Mouse (Mus musculus): ENCODE measurements around the gene Tspan4. TPM values are rescaled to one million over a fixed set of nuclear protein-coding genes. Genes with fewer than 3 reads are reported as not detected.

Tspan4 gene
- polyA plus RNA-seq, 1 experiment from 2014 or later: 86.2 TPM

- H3K27ac ChIP-seq (replicated peaks; ENCODE audit: low read depth, low read length): no peak overlapping the region
- H3K27me3 ChIP-seq (replicated peaks; ENCODE audit: control insufficient read depth, insufficient read depth, low read length): peaks cover 69% of the 10 kb centered on the region
- H3K36me3 ChIP-seq (ENCODE audit: control insufficient read depth, insufficient read depth, low read length): no peaks in the 10 kb centered on the region
- WGBS: 4% methylated on average over 27 of the region's 59 CpGs
- DNase-seq (ENCODE audit: low spot score): no peak
- H3K9ac ChIP-seq (ENCODE audit: low read depth, low read length): peak overlapping the region; percentile 54
- peaks cover 26% of the 10 kb centered on the region for H3K4me1 ChIP-seq (ENCODE audit: control insufficient read depth, insufficient read depth, low read length)
- no peaks in the 10 kb centered on the region for H3K9me3 ChIP-seq (ENCODE audit: control insufficient read depth, low read length)
- H3K4me3 ChIP-seq (ENCODE audit: low read depth, low read length): peak overlapping the region; percentile 38
- ATAC-seq (ENCODE audit: low read depth): no peak
- peak overlapping the region; percentile 70 for H3K4me2 ChIP-seq (ENCODE audit: low read depth, low read length)
Measured at GRCm38 (mm10) chr7:141461521-141462332, 13.3 kb upstream of the Tspan4 start.

- H3K4me2 ChIP-seq (ENCODE audit: low read depth, low read length): peak overlapping the region; percentile 70
- peak overlapping the region; percentile 38 for H3K4me3 ChIP-seq (ENCODE audit: low read depth, low read length)
- 4% methylated on average over 5 of the region's 5 CpGs for WGBS
- peaks cover 69% of the 10 kb centered on the region for H3K27me3 ChIP-seq (replicated peaks; ENCODE audit: control insufficient read depth, insufficient read depth, low read length)
- no peak overlapping the region for H3K27ac ChIP-seq (replicated peaks; ENCODE audit: low read depth, low read length)
- no peaks in the 10 kb centered on the region for H3K36me3 ChIP-seq (ENCODE audit: control insufficient read depth, insufficient read depth, low read length)
- DNase-seq (ENCODE audit: low spot score): no peak
- H3K4me1 ChIP-seq (ENCODE audit: control insufficient read depth, insufficient read depth, low read length): peaks cover 31% of the 10 kb centered on the region
- no peaks in the 10 kb centered on the region for H3K9me3 ChIP-seq (ENCODE audit: control insufficient read depth, low read length)
- ATAC-seq (ENCODE audit: low read depth): no peak
- peak overlapping the region; percentile 54; the same call in 1 of the 2 replicates for H3K9ac ChIP-seq (ENCODE audit: low read depth, low read length)
Measured at GRCm38 (mm10) chr7:141462333-141462821, 12.7 kb upstream of the Tspan4 start.

- peaks cover 69% of the 10 kb centered on the region for H3K27me3 ChIP-seq (replicated peaks; ENCODE audit: control insufficient read depth, insufficient read depth, low read length)
- peak overlapping the region; percentile 27; the same call in 1 of the 2 replicates for H3K9ac ChIP-seq (ENCODE audit: low read depth, low read length)
- ATAC-seq (ENCODE audit: low read depth) (no peak), DNase-seq (ENCODE audit: low spot score) (no peak)
- H3K27ac ChIP-seq (replicated peaks; ENCODE audit: low read depth, low read length): no peak overlapping the region
- H3K36me3 ChIP-seq (ENCODE audit: control insufficient read depth, insufficient read depth, low read length): no peaks in the 10 kb centered on the region
- no peaks in the 10 kb centered on the region for H3K9me3 ChIP-seq (ENCODE audit: control insufficient read depth, low read length)
- H3K4me3 ChIP-seq (ENCODE audit: low read depth, low read length): peak overlapping the region; percentile 25
- peaks cover 40% of the 10 kb centered on the region for H3K4me1 ChIP-seq (ENCODE audit: control insufficient read depth, insufficient read depth, low read length)
- 26% methylated on average over 12 of the region's 12 CpGs for WGBS
- H3K4me2 ChIP-seq (ENCODE audit: low read depth, low read length): peak overlapping the region; percentile 51
Measured at GRCm38 (mm10) chr7:141463824-141464602, 11.0 kb upstream of the Tspan4 start.

- H3K36me3 ChIP-seq (ENCODE audit: control insufficient read depth, insufficient read depth, low read length): 0 out of 2 replicates have a peak, but pooled peaks cover 5% of the 10 kb centered on the region
- no peaks in the 10 kb centered on the region for H3K9me3 ChIP-seq (ENCODE audit: control insufficient read depth, low read length)
- peak overlapping the region; percentile 51 for H3K4me2 ChIP-seq (ENCODE audit: low read depth, low read length)
- peak overlapping the region; percentile 25 for H3K4me3 ChIP-seq (ENCODE audit: low read depth, low read length)
- peaks cover 47% of the 10 kb centered on the region for H3K4me1 ChIP-seq (ENCODE audit: control insufficient read depth, insufficient read depth, low read length)
- H3K27ac ChIP-seq (replicated peaks; ENCODE audit: low read depth, low read length): no peak overlapping the region
- WGBS: 8% methylated on average over 32 of the region's 38 CpGs
- ATAC-seq (ENCODE audit: low read depth): no peak
- H3K9ac ChIP-seq (ENCODE audit: low read depth, low read length): peak overlapping the region; percentile 27; the same call in 1 of the 2 replicates
- peaks cover 63% of the 10 kb centered on the region for H3K27me3 ChIP-seq (replicated peaks; ENCODE audit: control insufficient read depth, insufficient read depth, low read length)
- DNase-seq (ENCODE audit: low spot score): no peak
Measured at GRCm38 (mm10) chr7:141464603-141465201, 10.3 kb upstream of the Tspan4 start.

- no peak for ATAC-seq (ENCODE audit: low read depth)
- peaks cover 47% of the 10 kb centered on the region for H3K4me1 ChIP-seq (ENCODE audit: control insufficient read depth, insufficient read depth, low read length)
- H3K9me3 ChIP-seq (ENCODE audit: control insufficient read depth, low read length): no peaks in the 10 kb centered on the region
- H3K9ac ChIP-seq (ENCODE audit: low read depth, low read length): 0 out of 2 replicates have a peak overlapping the region, but pooled peaks have one; percentile 27
- H3K4me3 ChIP-seq (ENCODE audit: low read depth, low read length): peak overlapping the region; percentile 25; the same call in 1 of the 2 replicates
- H3K36me3 ChIP-seq (ENCODE audit: control insufficient read depth, insufficient read depth, low read length): peaks cover 12% of the 10 kb centered on the region
- DNase-seq (ENCODE audit: low spot score): no peak
- H3K27me3 ChIP-seq (replicated peaks; ENCODE audit: control insufficient read depth, insufficient read depth, low read length): peaks cover 56% of the 10 kb centered on the region
- H3K27ac ChIP-seq (replicated peaks; ENCODE audit: low read depth, low read length): no peak overlapping the region
- H3K4me2 ChIP-seq (ENCODE audit: low read depth, low read length): peak overlapping the region; percentile 51
- WGBS: 39% methylated on average over 7 of the region's 10 CpGs
Measured at GRCm38 (mm10) chr7:141465388-141466044, 9.5 kb upstream of the Tspan4 start.

- Histone ChIP-seq H3K4me1 (ENCODE audit: control insufficient read depth, insufficient read depth, low read length) (peaks cover 47% of the 10 kb centered on the region), H3K27me3 (replicated peaks; ENCODE audit: control insufficient read depth, insufficient read depth, low read length) (peaks cover 51% of the 10 kb centered on the region), H3K4me2 (ENCODE audit: low read depth, low read length) (peak overlapping the region; percentile 51; the same call in 1 of the 2 replicates), H3K4me3 (ENCODE audit: low read depth, low read length) (no peak overlapping the region), H3K9me3 (ENCODE audit: control insufficient read depth, low read length) (no peaks in the 10 kb centered on the region), H3K27ac (replicated peaks; ENCODE audit: low read depth, low read length) (no peak overlapping the region), H3K9ac (ENCODE audit: low read depth, low read length) (no peak overlapping the region), H3K36me3 (ENCODE audit: control insufficient read depth, insufficient read depth, low read length) (peaks cover 17% of the 10 kb centered on the region)
- DNase-seq (ENCODE audit: low spot score) (no peak), ATAC-seq (ENCODE audit: low read depth) (no peak)
- 77% methylated on average over 7 of the region's 7 CpGs for WGBS
Measured at GRCm38 (mm10) chr7:141466045-141466394, 9.0 kb upstream of the Tspan4 start.

GRCm38 (mm10) chr7:141466607-141467148 is 8.4 kb upstream of the Tspan4 start:
- H3K4me2 ChIP-seq (ENCODE audit: low read depth, low read length): peak overlapping the region; percentile 75
- H3K9me3 ChIP-seq (ENCODE audit: control insufficient read depth, low read length): no peaks in the 10 kb centered on the region
- peaks cover 24% of the 10 kb centered on the region for H3K36me3 ChIP-seq (ENCODE audit: control insufficient read depth, insufficient read depth, low read length)
- H3K4me3 ChIP-seq (ENCODE audit: low read depth, low read length): peak overlapping the region; percentile 82
- WGBS: 59% methylated on average over 10 of the region's 10 CpGs
- H3K27me3 ChIP-seq (replicated peaks; ENCODE audit: control insufficient read depth, insufficient read depth, low read length): peaks cover 45% of the 10 kb centered on the region
- H3K4me1 ChIP-seq (ENCODE audit: control insufficient read depth, insufficient read depth, low read length): peaks cover 47% of the 10 kb centered on the region
- no peak for DNase-seq (ENCODE audit: low spot score)
- H3K27ac ChIP-seq (replicated peaks; ENCODE audit: low read depth, low read length): peak overlapping the region; percentile 91
- peak overlapping the region; percentile 86 for H3K9ac ChIP-seq (ENCODE audit: low read depth, low read length)
- ATAC-seq (ENCODE audit: low read depth): no peak
